Mouse (Mus musculus) kidney, postnatal 0 days (tissue): ENCODE data around the gene Hs3st3a1. TPM values are rescaled to one million over a fixed set of nuclear protein-coding genes. Genes with fewer than 3 reads are reported as not detected.

Experiments used
- ATAC-seq: fragments of 200-750 bp; cut with Nextera tagmentation; replicated peaks from 2 replicates; pipeline ENCODE4 v1.8.0; 2017; ENCODE audit warnings: low read depth, moderate number of reproducible peaks, moderate TSS enrichment, moderate library complexity; ENCODE audit not compliant: low FRiP score
- DNase-seq: peaks from one replicate; pipeline ENCODE4 v3.0.0-alpha.2; 2016; ENCODE audit warnings: low spot score
- H3K27ac ChIP-seq: fragments of 300-500 bp; sonication (generic); 2 replicates; pipeline ENCODE4 v1.5.1; 2014; ENCODE audit warnings: mild to moderate bottlenecking
- H3K27me3 ChIP-seq: fragments of 300-500 bp; sonication (generic); 2 replicates; pipeline ENCODE4 v1.6.1; 2014; ENCODE audit warnings: low read length, mixed read lengths; ENCODE audit not compliant: insufficient read depth
- H3K36me3 ChIP-seq: fragments of 300-500 bp; sonication (generic); 2 replicates; pipeline ENCODE4 v1.6.1; 2014; ENCODE audit warnings: low read length, mixed read lengths; ENCODE audit not compliant: insufficient read depth
- H3K4me1 ChIP-seq: fragments of 300-500 bp; sonication (generic); replicated peaks from 2 replicates; pipeline ENCODE4 v1.6.1; 2014; ENCODE audit warnings: antibody characterized with exemption, low read length, mixed read lengths; ENCODE audit not compliant: insufficient read depth
- H3K4me2 ChIP-seq: fragments of 300-500 bp; sonication (generic); 2 replicates; pipeline ENCODE4 v1.6.1; 2014; ENCODE audit warnings: mild to moderate bottlenecking, low read length, moderate library complexity, mixed read lengths
- H3K4me3 ChIP-seq: fragments of 300-500 bp; sonication (generic); replicated peaks from 2 replicates; pipeline ENCODE4 v1.5.1; 2014; ENCODE audit warnings: low read depth, low read length
- H3K9ac ChIP-seq: fragments of 300-500 bp; sonication (generic); 2 replicates; pipeline ENCODE4 v1.6.1; 2014; ENCODE audit warnings: low read depth, low read length
- H3K9me3 ChIP-seq: fragments of 300-500 bp; sonication (generic); replicated peaks from 2 replicates; pipeline ENCODE4 v1.6.1; 2016; ENCODE audit warnings: low read length, inconsistent platforms, mixed read lengths
- CTCF ChIP-seq: IDR thresholded peaks from 2 replicates; pipeline ENCODE4 v1.5.1; 2016; ENCODE audit warnings: antibody characterized with exemption, low read depth, mild to moderate bottlenecking, moderate library complexity
- WGBS: fragments of 180-500 bp; shearing (Covaris S2); extraction: QIAGEN DNeasy Blood & Tissue Kit; methylation state at CpG from one replicate; pipeline ENCODE4 v1.1.7; 2014; 5-methylcytosine and 5-hydroxymethylcytosine counted together
- polyA plus RNA-seq: library from polyadenylated mRNA; unstranded; fragments of >200 nt; fragmentation: Nextera tagmentation; extraction: Ambion mirVana; gene quantifications from 2 replicates; pipeline ENCODE4 v1.2.1, GENCODE M21; 2015

The Hs3st3a1 gene
- polyA plus RNA-seq, 1 experiment from 2014 or later, result 2.2 TPM

DNA sequence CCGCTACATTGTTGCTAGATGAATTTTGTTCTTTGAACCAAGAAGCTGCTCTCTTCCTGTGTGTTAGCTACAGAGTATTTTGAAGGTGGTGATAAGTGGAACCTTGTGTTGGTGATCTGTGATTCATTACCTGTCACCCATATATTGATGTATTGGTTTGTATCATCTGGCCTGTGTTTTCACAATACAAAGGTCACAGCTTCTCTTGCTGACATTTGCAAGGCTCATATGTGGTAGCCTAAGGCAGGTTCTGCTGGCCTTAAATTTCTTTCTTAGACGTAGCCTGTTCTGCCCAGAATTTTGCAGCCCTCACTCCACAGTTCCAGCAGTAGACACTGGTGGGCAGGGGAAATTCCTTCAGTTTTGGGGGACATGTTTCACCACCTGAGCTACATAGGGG is 125.3 kb downstream of the Hs3st3a1 start:
- 78% methylated on average over 2 of the region's 2 CpGs for WGBS
- DNase-seq (no peak), ATAC-seq (no peak)
- Histone ChIP-seq H3K27ac (no peak overlapping the region), H3K4me1 (no peaks in the 10 kb centered on the region), H3K36me3 (no peaks in the 10 kb centered on the region), H3K9me3 (no peaks in the 10 kb centered on the region), H3K27me3 (no peaks in the 10 kb centered on the region), H3K4me2 (no peak overlapping the region), H3K4me3 (no peak overlapping the region), H3K9ac (no peak overlapping the region)
- no peak for TF ChIP-seq CTCF

DNA sequence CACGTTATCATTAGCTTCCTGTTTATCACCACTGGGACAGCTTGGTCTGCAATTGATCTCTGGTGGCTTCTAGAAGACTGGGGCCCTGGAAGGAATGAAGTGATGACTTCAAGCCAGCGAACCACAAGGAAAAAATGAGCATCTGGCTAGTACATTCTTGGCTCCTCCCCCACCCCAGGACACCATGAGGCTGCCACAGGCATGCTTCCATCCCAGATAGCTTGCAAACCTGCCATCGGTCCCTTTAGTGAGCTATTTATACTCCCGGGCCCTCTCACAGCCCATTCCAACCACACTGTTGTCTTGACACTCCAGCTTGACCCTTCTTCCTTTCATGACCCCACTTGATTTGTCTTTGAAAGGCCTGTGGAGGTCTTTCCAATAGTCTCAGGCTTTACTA is 127.6 kb downstream of the Hs3st3a1 start:
- Histone ChIP-seq H3K4me1 (no peaks in the 10 kb centered on the region), H3K9ac (no peak overlapping the region), H3K36me3 (no peaks in the 10 kb centered on the region), H3K27me3 (no peaks in the 10 kb centered on the region), H3K4me2 (no peak overlapping the region), H3K9me3 (no peaks in the 10 kb centered on the region), H3K27ac (no peak overlapping the region), H3K4me3 (no peak overlapping the region)
- TF ChIP-seq CTCF, result no peak
- ATAC-seq (no peak), DNase-seq (no peak)
- WGBS, result 37% methylated on average over 4 of the region's 4 CpGs

Other genes with a start within 250 kb of the Hs3st3a1 start
- 0.26 and 0.50 TPM in 2 replicates for gene F930015N05Rik, start 1.3 kb downstream of the Hs3st3a1 start, polyA plus RNA-seq